Mouse (Mus musculus): ENCODE measurements around the gene Scn3b. TPM values are rescaled to one million over a fixed set of nuclear protein-coding genes. Genes with fewer than 3 reads are reported as not detected.

Gene Scn3b
- total and polyA plus RNA-seq, 2 experiments from 2014 or later: 157 to 235 TPM

GRCm38 (mm10) chr9:40241951-40242888, 26.8 kb upstream of the Scn3b start:
- no peaks in the 10 kb centered on the region for H3K36me3 ChIP-seq (ENCODE audit: insufficient read depth, low read length)
- DNase-seq (ENCODE audit: low spot score) (peak; percentile 87), ATAC-seq (ENCODE audit: low FRiP score) (peak; percentile 84)
- peak overlapping the region; percentile 64 for H3K4me2 ChIP-seq (ENCODE audit: low read depth, low read length, poor library complexity, severe bottlenecking)
- H3K27me3 ChIP-seq (ENCODE audit: insufficient read depth, low read length): no peaks in the 10 kb centered on the region
- peak overlapping the region; percentile 32 for H3K4me3 ChIP-seq (ENCODE audit: low read depth, low read length)
- WGBS: 42% methylated on average over 13 of the region's 13 CpGs
- H3K9ac ChIP-seq (replicated peaks; ENCODE audit: low read length, poor library complexity, severe bottlenecking): peak overlapping the region; percentile 33
- peak overlapping the region; percentile 92 for H3K27ac ChIP-seq (ENCODE audit: low read depth, low read length)
- H3K9me3 ChIP-seq (ENCODE audit: low read length): no peaks in the 10 kb centered on the region
- no peak for TF ChIP-seq CTCF (IDR thresholded peaks at IDR 0.05)
- H3K4me1 ChIP-seq (ENCODE audit: insufficient read depth, low read length): peaks cover 12% of the 10 kb centered on the region; the same call in 1 of the 2 replicates

- WGBS: 72% methylated on average over 9 of the region's 9 CpGs
- no peak for TF ChIP-seq CTCF (IDR thresholded peaks at IDR 0.05)
- no peak overlapping the region for H3K4me3 ChIP-seq (ENCODE audit: low read depth, low read length)
- H3K4me2 ChIP-seq (ENCODE audit: low read depth, low read length, poor library complexity, severe bottlenecking): no peak overlapping the region
- H3K27me3 ChIP-seq (ENCODE audit: insufficient read depth, low read length): no peaks in the 10 kb centered on the region
- H3K9me3 ChIP-seq (ENCODE audit: low read length): no peaks in the 10 kb centered on the region
- peaks cover 12% of the 10 kb centered on the region; the same call in 1 of the 2 replicates for H3K4me1 ChIP-seq (ENCODE audit: insufficient read depth, low read length)
- no peaks in the 10 kb centered on the region for H3K36me3 ChIP-seq (ENCODE audit: insufficient read depth, low read length)
- no peak overlapping the region for H3K9ac ChIP-seq (replicated peaks; ENCODE audit: low read length, poor library complexity, severe bottlenecking)
- ATAC-seq (ENCODE audit: low FRiP score) (no peak), DNase-seq (ENCODE audit: low spot score) (no peak)
- no peak overlapping the region for H3K27ac ChIP-seq (ENCODE audit: low read depth, low read length)
Observed at GRCm38 (mm10) chr9:40245466-40245865, 23.6 kb upstream of the Scn3b start.

DNA sequence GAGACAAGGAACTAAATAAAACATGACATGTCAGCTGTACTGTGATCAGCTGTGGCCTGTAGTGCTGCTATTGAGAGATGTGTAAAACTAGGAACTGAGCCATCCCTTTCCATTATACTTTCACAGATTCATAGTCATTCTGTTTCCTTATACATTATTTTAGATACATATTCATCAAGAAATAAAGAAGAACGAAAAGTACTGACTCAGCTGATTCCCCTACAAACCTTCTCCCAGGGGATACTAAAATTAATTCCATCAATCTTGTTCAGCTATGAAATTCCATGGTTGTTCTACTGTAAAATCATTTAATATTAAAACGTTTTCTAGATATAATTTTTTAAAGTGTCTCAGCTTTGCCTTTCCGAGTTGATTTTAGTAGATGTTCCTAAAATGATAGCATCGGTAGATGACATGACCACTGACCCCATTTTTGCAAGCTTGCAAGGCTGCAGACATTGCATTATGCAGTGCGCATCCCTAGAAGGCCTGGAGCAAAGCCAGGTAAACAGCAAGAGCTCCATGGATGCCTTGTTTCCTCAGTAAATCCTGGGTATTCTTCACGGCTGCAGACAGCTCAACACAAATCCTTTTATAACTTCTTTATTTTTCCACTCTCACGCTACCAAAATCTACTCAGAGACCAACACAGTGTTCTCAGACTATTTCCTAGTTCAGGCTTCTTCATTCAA, 22.9 kb upstream of the Scn3b start:
- ATAC-seq (ENCODE audit: low FRiP score) (no peak), DNase-seq (ENCODE audit: low spot score) (peak; percentile 42)
- Histone ChIP-seq H3K4me2 (ENCODE audit: low read depth, low read length, poor library complexity, severe bottlenecking) (no peak overlapping the region), H3K36me3 (ENCODE audit: insufficient read depth, low read length) (no peaks in the 10 kb centered on the region), H3K9me3 (ENCODE audit: low read length) (no peaks in the 10 kb centered on the region), H3K27me3 (ENCODE audit: insufficient read depth, low read length) (no peaks in the 10 kb centered on the region), H3K27ac (ENCODE audit: low read depth, low read length) (no peak overlapping the region), H3K4me1 (ENCODE audit: insufficient read depth, low read length) (peaks cover 12% of the 10 kb centered on the region; the same call in 1 of the 2 replicates), H3K9ac (replicated peaks; ENCODE audit: low read length, poor library complexity, severe bottlenecking) (no peak overlapping the region), H3K4me3 (ENCODE audit: low read depth, low read length) (no peak overlapping the region)
- WGBS: 41% methylated on average over 7 of the region's 7 CpGs
- TF ChIP-seq CTCF (IDR thresholded peaks at IDR 0.05): no peak

- no peak overlapping the region for H3K9ac ChIP-seq (replicated peaks; ENCODE audit: low read length, poor library complexity, severe bottlenecking)
- 30% methylated on average over 6 of the region's 6 CpGs for WGBS
- H3K36me3 ChIP-seq (ENCODE audit: insufficient read depth, low read length): no peaks in the 10 kb centered on the region
- DNase-seq (ENCODE audit: low spot score) (no peak), ATAC-seq (ENCODE audit: low FRiP score) (no peak)
- no peaks in the 10 kb centered on the region for H3K27me3 ChIP-seq (ENCODE audit: insufficient read depth, low read length)
- no peak overlapping the region for H3K4me2 ChIP-seq (ENCODE audit: low read depth, low read length, poor library complexity, severe bottlenecking)
- H3K27ac ChIP-seq (ENCODE audit: low read depth, low read length): no peak overlapping the region
- H3K9me3 ChIP-seq (ENCODE audit: low read length): no peaks in the 10 kb centered on the region
- H3K4me3 ChIP-seq (ENCODE audit: low read depth, low read length): no peak overlapping the region
- TF ChIP-seq CTCF (IDR thresholded peaks at IDR 0.05): peak; percentile 18; the same call in 1 of the 2 replicates
- peaks cover 7% of the 10 kb centered on the region; the same call in 1 of the 2 replicates for H3K4me1 ChIP-seq (ENCODE audit: insufficient read depth, low read length)
Observed at GRCm38 (mm10) chr9:40246702-40247101, 22.3 kb upstream of the Scn3b start.

GRCm38 (mm10) chr9:40249106-40249505, 19.9 kb upstream of the Scn3b start:
- Histone ChIP-seq H3K4me2 (ENCODE audit: low read depth, low read length, poor library complexity, severe bottlenecking) (no peak overlapping the region), H3K9me3 (ENCODE audit: low read length) (no peaks in the 10 kb centered on the region), H3K9ac (replicated peaks; ENCODE audit: low read length, poor library complexity, severe bottlenecking) (no peak overlapping the region), H3K4me1 (ENCODE audit: insufficient read depth, low read length) (peaks cover 7% of the 10 kb centered on the region; the same call in 1 of the 2 replicates), H3K27ac (ENCODE audit: low read depth, low read length) (no peak overlapping the region), H3K27me3 (ENCODE audit: insufficient read depth, low read length) (no peaks in the 10 kb centered on the region), H3K36me3 (ENCODE audit: insufficient read depth, low read length) (no peaks in the 10 kb centered on the region), H3K4me3 (ENCODE audit: low read depth, low read length) (no peak overlapping the region)
- DNase-seq (ENCODE audit: low spot score) (no peak), ATAC-seq (ENCODE audit: low FRiP score) (no peak)
- WGBS: 72% methylated on average over 1 of the region's 1 CpGs
- no peak for TF ChIP-seq CTCF (IDR thresholded peaks at IDR 0.05)
